Mouse (Mus musculus) megakaryocyte, embryonic 14.5 days (primary cell): ENCODE results near the gene Prox1.

Source experiments
- FLI1 ChIP-seq: IDR thresholded peaks from 2 replicates; pipeline ENCODE4 v1.6.1; 2012; ENCODE audit warnings: low read length, inconsistent platforms, mixed read lengths
- GATA1 ChIP-seq: IDR thresholded peaks from 3 replicates; pipeline ENCODE4 v1.6.1; 2012; ENCODE audit warnings: mixed read lengths, low read length, inconsistent platforms, borderline replicate concordance

DNA sequence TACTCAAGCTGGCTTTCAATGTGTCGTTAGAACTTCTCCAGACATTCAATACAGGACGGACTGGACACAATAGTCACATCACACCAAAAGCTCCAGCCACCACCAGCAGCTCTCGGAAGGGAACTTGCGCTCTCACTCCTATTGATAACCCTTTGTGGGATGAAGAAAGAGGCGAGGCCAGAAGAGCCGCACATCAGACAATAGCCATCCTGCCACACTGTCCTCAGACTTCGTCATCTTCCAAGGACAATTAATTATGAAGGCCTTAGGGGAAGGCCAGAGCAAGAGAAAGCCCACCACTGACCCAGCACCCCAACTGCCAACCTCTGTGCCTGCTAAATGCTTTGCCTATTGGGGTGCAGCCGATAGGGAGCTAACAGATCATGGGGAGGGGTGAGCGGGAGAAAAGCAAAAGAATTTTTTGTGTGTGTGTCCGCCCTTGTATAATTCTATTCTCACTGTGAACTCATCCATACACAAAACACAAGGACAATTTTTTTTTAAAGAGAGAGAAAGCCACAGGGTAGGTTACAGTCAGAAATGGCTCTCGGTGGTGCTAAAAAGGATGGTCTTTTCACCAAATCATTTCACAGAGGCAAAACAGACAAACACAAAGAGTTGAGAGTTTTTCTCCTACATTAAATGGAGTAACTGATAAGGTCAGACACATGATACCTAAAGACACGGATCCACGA is 30.7 kb downstream of the Prox1 start:
- no peak for TF ChIP-seq GATA1
- no peak for TF ChIP-seq FLI1
